Mouse (Mus musculus): ENCODE data around the gene Ihh. TPM values are rescaled to one million over a fixed set of nuclear protein-coding genes. Genes with fewer than 3 reads are reported as not detected.

Gene Ihh
- polyA plus RNA-seq, 1 experiment from 2014 or later, result 3.3 TPM

DNA sequence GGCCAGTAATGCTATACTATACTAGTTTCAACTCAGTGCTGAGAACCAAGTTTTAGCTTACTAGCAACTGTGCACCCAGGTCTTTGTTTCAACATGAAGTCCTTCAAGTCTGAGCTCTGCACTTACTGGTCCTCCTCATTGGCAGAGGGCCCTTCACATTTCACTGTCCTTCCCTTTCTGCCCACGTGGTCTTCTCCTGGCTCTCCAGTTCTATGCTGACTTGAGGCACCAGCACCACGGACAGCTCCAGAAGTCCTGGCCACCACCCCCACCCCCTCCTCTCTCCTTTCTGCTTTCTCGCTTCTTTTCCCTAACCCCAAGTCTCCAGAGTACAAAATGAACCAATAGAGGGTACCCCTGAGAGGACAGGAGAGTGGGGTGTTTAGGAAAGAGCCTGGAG, 11.7 kb downstream of the Ihh start:
- ATAC-seq (ENCODE audit: insufficient number of reproducible peaks, insufficient read depth, low FRiP score, low TSS enrichment, low read depth), result no peak
- H3K36me3 ChIP-seq, result no peaks in the 10 kb centered on the region
- WGBS, result 4% methylated on average over 3 of the region's 3 CpGs
- H3K9me3 ChIP-seq, result no peaks in the 10 kb centered on the region
- H3K4me1 ChIP-seq (replicated peaks), result no peaks in the 10 kb centered on the region
- no peak overlapping the region for H3K4me3 ChIP-seq (replicated peaks)
- no peak overlapping the region for H3K27ac ChIP-seq
- peaks cover 76% of the 10 kb centered on the region for H3K27me3 ChIP-seq
- H3K4me2 ChIP-seq, result no peak overlapping the region
- H3K9ac ChIP-seq (replicated peaks), result no peak overlapping the region

DNA sequence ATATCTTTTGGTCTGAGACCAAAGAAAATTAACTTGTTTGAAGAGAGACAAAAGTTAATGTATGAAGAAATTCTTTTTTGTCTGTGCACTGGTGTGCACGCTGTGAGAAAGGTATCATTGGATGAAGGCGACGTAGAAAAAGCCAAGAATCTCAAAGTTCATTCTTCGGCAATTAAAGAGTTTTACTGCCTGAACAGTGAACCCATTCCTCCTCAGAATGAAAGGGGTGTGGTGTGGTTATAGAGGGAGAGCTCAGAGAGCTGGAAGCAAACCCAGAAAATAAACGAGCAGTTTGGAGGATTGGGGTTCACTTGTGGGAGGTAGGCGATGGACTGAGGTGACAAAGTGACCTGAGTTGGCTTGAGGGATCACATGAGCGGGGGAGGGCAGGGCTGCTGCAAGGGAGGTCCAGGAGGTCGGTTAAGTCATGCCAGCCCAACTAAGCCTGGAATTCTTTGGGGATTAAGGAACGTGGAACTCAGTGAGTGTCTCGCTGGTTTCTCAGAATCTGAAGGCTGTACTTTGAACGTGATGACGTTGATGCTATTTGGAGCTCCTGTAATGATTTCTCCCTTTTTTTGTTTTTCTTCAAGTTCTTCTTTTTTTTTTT, 15.1 kb downstream of the Ihh start:
- Histone ChIP-seq H3K4me3 (replicated peaks) (no peak overlapping the region), H3K4me1 (replicated peaks) (no peaks in the 10 kb centered on the region), H3K27ac (no peak overlapping the region), H3K9ac (replicated peaks) (no peak overlapping the region), H3K36me3 (no peaks in the 10 kb centered on the region), H3K4me2 (no peak overlapping the region), H3K9me3 (no peaks in the 10 kb centered on the region), H3K27me3 (peaks cover 72% of the 10 kb centered on the region)
- 43% methylated on average over 12 of the region's 12 CpGs for WGBS
- ATAC-seq (ENCODE audit: insufficient number of reproducible peaks, insufficient read depth, low FRiP score, low TSS enrichment, low read depth), result no peak

DNA sequence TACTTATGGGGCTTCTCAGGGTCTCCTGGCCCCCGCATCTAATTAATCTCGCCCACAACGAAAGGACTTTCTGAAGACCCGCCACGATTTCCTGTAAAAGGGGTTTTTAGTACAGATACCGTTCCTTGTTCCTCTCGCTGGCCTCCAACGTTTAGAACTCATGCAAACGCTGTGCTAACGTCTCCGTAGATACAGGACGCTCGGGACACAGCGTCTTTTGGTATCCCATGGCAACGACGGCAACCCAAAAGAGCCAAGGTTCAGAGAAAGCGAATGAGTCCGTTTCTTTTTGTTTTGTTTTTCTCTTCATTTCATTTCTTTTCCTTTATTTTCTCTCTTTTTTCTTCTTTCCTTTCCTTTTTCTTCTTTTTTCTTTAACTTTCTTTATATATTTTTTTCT, 16.1 kb downstream of the Ihh start, which contains the start of gene Cfap65:
Gene Cfap65 (minus strand): TSS at position 198 of the 400 bp plus-strand sequence.
- Histone ChIP-seq H3K4me1 (replicated peaks) (no peaks in the 10 kb centered on the region), H3K4me3 (replicated peaks) (peak within 1 kb of the TSS; percentile 16; the same call in 1 of the 2 replicates), H3K27ac (no peak within 1 kb of the TSS), H3K27me3 (peaks cover 67% of the 10 kb centered on the region), H3K4me2 (peak within 1 kb of the TSS; percentile 46), H3K36me3 (no peaks in the 10 kb centered on the region), H3K9ac (replicated peaks) (no peak within 1 kb of the TSS), H3K9me3 (no peaks in the 10 kb centered on the region)
- WGBS, result 2% methylated on average over 18 of the region's 18 CpGs
- no peak for ATAC-seq (ENCODE audit: insufficient number of reproducible peaks, insufficient read depth, low FRiP score, low TSS enrichment, low read depth)

DNA sequence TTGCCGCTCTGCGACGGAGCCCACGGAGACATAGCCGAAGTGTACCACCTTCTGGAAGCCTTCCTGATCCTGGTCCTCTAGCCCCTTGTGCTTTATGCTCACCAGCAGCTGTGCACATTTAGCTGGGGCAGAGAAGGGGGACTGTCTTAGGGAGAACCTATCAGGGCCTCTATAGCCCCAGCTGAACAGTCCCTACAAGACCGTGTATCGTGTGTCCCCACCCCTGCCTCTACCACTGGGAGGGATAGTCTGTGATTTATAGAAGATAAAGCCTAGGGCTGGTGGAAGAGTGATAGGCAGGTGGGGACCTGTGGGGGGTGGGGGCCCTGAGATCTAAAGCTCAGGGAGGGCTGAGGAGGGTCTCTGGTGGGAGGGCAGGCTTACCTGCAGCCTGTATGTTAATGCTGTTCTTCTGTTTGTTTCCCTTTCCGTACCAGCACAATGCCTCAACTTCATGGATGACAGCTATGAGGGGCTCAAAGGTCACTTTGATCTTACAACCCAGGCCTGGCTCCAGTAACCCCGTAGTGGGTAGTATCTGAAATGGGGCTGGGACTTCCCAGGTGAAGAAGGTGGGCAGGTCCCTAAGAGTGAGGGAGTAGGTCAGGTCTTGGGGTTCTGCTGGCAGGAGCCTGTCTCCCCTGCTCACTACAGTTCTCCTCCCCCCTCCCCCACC, 23.7 kb downstream of the Ihh start:
- Histone ChIP-seq H3K4me2 (no peak overlapping the region), H3K9me3 (no peaks in the 10 kb centered on the region), H3K36me3 (no peaks in the 10 kb centered on the region), H3K9ac (replicated peaks) (no peak overlapping the region), H3K4me1 (replicated peaks) (no peaks in the 10 kb centered on the region), H3K27ac (no peak overlapping the region), H3K4me3 (replicated peaks) (no peak overlapping the region), H3K27me3 (peaks cover 61% of the 10 kb centered on the region)
- ATAC-seq (ENCODE audit: insufficient number of reproducible peaks, insufficient read depth, low FRiP score, low TSS enrichment, low read depth), result no peak; the same call in 1 of the 2 replicates
- 75% methylated on average over 9 of the region's 9 CpGs for WGBS

DNA sequence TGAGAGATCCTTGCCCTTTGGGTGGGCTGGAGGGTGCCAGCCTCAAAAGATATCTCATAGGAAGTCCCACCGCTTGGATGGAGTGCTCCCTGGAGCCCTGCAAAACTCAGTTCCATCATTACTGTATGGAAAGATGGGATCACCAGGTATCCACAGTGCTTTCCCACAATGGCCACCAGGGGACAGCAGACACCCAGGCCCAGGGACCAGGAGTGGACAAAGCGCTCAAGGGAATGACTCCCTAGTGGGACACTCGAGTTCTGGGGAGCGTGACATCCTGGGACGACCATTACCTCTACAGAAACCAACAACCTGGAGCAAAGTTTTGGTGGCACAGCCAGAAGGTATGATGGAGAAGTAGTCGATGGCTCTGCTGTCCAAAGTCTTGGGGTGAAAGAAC, 24.8 kb downstream of the Ihh start:
- ATAC-seq (ENCODE audit: insufficient number of reproducible peaks, insufficient read depth, low FRiP score, low TSS enrichment, low read depth), result no peak
- Histone ChIP-seq H3K27me3 (peaks cover 60% of the 10 kb centered on the region), H3K4me3 (replicated peaks) (no peak overlapping the region), H3K27ac (no peak overlapping the region), H3K4me1 (replicated peaks) (no peaks in the 10 kb centered on the region), H3K9ac (replicated peaks) (no peak overlapping the region), H3K36me3 (no peaks in the 10 kb centered on the region), H3K9me3 (no peaks in the 10 kb centered on the region), H3K4me2 (no peak overlapping the region)
- WGBS, result 39% methylated on average over 6 of the region's 6 CpGs

DNA sequence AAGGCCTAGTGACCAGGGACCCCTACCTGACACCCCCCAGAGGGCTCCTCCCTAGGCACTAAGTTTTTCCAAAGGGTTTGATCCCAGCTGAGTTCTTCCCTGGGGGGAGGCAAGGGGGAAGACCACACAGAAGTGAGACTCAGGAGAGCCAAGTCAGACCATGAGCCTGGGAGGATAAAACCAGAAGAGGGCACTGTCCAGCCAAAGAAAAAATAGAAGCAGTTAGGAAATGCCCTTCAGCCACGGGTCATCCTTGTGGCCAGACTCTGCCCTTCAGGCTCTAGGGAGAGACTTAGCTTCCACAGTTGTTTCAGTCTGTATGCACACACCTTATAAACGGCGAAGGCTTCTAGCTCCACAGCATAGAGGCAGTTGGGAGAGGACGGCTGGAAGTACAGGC, 27.0 kb downstream of the Ihh start:
- no peak overlapping the region for H3K4me2 ChIP-seq
- no peak overlapping the region for H3K9ac ChIP-seq (replicated peaks)
- no peaks in the 10 kb centered on the region for H3K9me3 ChIP-seq
- H3K27me3 ChIP-seq, result peaks cover 67% of the 10 kb centered on the region
- ATAC-seq (ENCODE audit: insufficient number of reproducible peaks, insufficient read depth, low FRiP score, low TSS enrichment, low read depth), result no peak
- no peak overlapping the region for H3K4me3 ChIP-seq (replicated peaks)
- 72% methylated on average over 4 of the region's 4 CpGs for WGBS
- no peaks in the 10 kb centered on the region for H3K4me1 ChIP-seq (replicated peaks)
- H3K27ac ChIP-seq, result no peak overlapping the region
- no peaks in the 10 kb centered on the region for H3K36me3 ChIP-seq

DNA sequence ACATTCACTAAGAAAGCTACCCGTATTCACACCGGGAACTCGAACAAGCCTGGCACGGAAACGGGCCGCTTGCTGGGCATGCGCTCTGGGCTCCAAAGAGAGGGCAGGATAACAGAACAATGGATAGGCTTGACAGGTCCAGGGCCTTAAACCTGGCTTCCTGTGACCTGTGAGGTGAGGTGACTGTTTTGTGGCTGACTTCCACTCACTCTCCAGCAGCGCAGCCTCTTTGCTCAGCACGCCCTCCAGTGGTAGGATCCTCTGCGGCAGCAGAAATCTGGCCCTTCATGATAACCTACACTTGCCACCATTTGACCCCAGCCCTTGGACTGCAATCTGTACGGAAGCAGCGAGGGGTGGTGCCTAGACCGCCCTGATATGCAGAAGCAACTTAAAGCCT, 35.8 kb downstream of the Ihh start:
- Histone ChIP-seq H3K4me1 (replicated peaks) (no peaks in the 10 kb centered on the region), H3K27ac (no peak overlapping the region), H3K9me3 (no peaks in the 10 kb centered on the region), H3K4me2 (no peak overlapping the region), H3K4me3 (replicated peaks) (no peak overlapping the region), H3K36me3 (no peaks in the 10 kb centered on the region), H3K9ac (replicated peaks) (no peak overlapping the region), H3K27me3 (peaks cover 60% of the 10 kb centered on the region)
- 25% methylated on average over 13 of the region's 13 CpGs for WGBS
- ATAC-seq (ENCODE audit: insufficient number of reproducible peaks, insufficient read depth, low FRiP score, low TSS enrichment, low read depth), result no peak

DNA sequence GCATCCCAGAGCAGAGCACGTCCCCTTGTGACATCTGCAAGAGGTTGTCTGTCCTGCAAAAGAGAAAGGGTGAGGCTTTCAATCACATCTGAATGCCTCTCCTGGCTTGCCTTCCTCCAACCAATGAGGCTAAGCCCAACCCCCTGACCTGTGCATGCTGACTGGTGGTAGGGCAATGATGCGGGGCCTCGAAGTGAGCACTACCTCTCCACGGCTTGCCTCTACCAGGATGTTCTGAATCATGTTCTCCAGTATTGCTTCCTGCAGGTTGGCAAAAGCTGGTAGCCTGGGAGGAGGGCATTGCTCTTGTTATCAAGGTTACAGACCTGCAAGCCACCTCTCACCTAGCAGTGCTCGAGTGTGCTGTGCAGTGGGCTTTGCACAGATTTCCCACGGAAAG, 49.3 kb downstream of the Ihh start:
- H3K4me2 ChIP-seq, result no peak overlapping the region
- H3K9ac ChIP-seq (replicated peaks), result no peak overlapping the region
- H3K4me1 ChIP-seq (replicated peaks), result peaks cover 27% of the 10 kb centered on the region
- H3K4me3 ChIP-seq (replicated peaks), result no peak overlapping the region
- H3K27me3 ChIP-seq, result peaks cover 98% of the 10 kb centered on the region
- H3K9me3 ChIP-seq, result no peaks in the 10 kb centered on the region
- H3K27ac ChIP-seq, result no peak overlapping the region
- no peaks in the 10 kb centered on the region for H3K36me3 ChIP-seq
- no peak for ATAC-seq (ENCODE audit: insufficient number of reproducible peaks, insufficient read depth, low FRiP score, low TSS enrichment, low read depth)
- WGBS, result 24% methylated on average over 6 of the region's 6 CpGs

DNA sequence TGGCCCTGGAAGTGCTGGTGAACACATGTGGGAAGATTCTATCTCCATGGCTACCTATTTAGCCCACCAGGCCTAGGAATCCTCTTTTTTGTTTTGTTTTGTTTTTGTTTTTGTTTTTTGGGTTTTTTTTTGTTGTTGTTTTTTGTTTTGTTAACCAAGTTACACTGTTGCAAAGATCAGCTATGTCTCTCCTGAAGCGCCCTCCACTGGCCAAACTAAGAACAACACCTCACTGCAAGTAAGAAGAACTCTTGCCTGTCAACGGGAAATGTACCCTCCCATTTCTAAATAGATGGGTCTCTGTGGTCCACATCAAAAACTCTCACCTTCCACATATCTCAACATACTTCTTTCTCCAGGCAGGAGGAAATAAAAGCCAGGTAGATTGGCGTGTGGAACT, 49.8 kb downstream of the Ihh start:
- WGBS, result 3% methylated on average over 3 of the region's 3 CpGs
- Histone ChIP-seq H3K27ac (no peak overlapping the region), H3K4me2 (no peak overlapping the region), H3K9ac (replicated peaks) (no peak overlapping the region), H3K4me3 (replicated peaks) (no peak overlapping the region), H3K27me3 (peaks cover 99% of the 10 kb centered on the region), H3K36me3 (no peaks in the 10 kb centered on the region), H3K9me3 (no peaks in the 10 kb centered on the region), H3K4me1 (replicated peaks) (peaks cover 27% of the 10 kb centered on the region)
- no peak for ATAC-seq (ENCODE audit: insufficient number of reproducible peaks, insufficient read depth, low FRiP score, low TSS enrichment, low read depth)

DNA sequence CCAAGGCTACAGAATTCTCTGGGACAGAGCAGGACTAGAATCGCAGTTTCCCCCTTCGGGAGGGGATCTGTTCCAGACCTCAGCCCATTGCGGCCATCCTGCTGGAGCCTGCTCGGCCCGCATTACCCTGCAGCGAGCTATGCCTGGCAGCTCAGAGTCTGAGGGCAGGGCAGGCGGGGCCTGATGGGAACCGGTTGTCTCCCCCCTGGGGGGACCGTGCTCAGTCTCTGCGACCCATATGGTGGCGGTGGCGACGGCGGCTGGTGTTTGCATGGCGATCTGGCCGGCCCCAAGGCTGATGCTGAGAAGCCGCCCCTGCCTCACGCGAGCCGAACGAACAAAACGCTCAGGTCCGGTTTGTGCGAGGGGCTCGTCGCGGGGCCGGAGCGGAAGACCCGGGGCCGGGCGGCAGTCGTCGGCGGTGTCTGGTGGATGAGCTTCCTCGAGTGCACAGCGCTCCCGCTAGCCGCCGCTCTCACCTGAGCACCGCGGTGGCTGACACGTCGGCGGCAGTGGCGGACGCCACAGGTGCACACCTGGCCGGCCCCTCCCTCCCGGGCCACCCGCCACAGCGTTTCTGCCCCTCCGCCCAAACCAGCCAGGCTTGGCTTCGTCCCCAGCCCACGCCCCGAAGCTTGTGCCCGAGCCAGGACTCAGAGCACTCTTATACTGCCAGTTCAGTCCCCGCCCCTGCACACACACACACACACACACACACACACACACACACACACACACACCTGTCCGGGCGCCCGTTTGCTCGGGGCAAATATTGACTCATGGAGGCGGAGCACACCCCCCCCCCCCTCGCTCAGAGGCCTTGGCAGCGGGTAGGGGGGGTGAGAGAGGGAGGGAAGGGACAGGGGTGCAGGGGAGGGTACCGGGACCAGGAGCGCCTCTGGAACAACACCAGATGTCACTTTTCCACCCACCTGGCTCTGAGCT, 50.9 kb downstream of the Ihh start:
- H3K4me3 ChIP-seq (replicated peaks), result peak overlapping the region; percentile 37
- no peaks in the 10 kb centered on the region for H3K36me3 ChIP-seq
- ATAC-seq (ENCODE audit: insufficient number of reproducible peaks, insufficient read depth, low FRiP score, low TSS enrichment, low read depth), result no peak
- no peaks in the 10 kb centered on the region for H3K9me3 ChIP-seq
- no peak overlapping the region for H3K27ac ChIP-seq
- peak overlapping the region; percentile 34; the same call in 1 of the 2 replicates for H3K9ac ChIP-seq (replicated peaks)
- WGBS, result under 1% methylated on average over 65 of the region's 66 CpGs
- peaks cover 27% of the 10 kb centered on the region for H3K4me1 ChIP-seq (replicated peaks)
- H3K4me2 ChIP-seq, result peak overlapping the region; percentile 61
- H3K27me3 ChIP-seq, result peaks cover 99% of the 10 kb centered on the region

All from limb, embryonic 12.5 days (tissue).